Mouse (Mus musculus) CH12.LX (cell line): ENCODE measurements around the gene Trim71. TPM values are rescaled to one million over a fixed set of nuclear protein-coding genes. Genes with fewer than 3 reads are reported as not detected.

Experiments
- DNase-seq: peaks from one replicate; pipeline ENCODE4 v3.0.0-alpha.2; 2013; ENCODE audit errors: extremely low read depth
- H3K27ac ChIP-seq: 2 replicates; pipeline ENCODE4 v1.5.1; 2012; ENCODE audit warnings: low read depth, mild to moderate bottlenecking, control low read depth, moderate library complexity; ENCODE audit not compliant: insufficient read depth
- H3K27me3 ChIP-seq: replicated peaks from 2 replicates; pipeline ENCODE3; 2012; ENCODE audit warnings: inconsistent platforms
- H3K36me3 ChIP-seq, 2 experiments: replicated peaks in 1 of 2; 2 replicates each; pipeline versions ENCODE3 to v1.6.1; 2012; ENCODE audit warnings: inconsistent platforms in 1 of 2, low read length in 1 of 2, mild to moderate bottlenecking in 1 of 2, mixed read lengths in 1 of 2, moderate library complexity in 1 of 2; ENCODE audit not compliant: control insufficient read depth in 1 of 2, insufficient read depth in 1 of 2
- H3K4me1 ChIP-seq, 2 experiments: 2 replicates each; pipeline ENCODE4 v1.6.1; 2012; ENCODE audit warnings: inconsistent platforms in 1 of 2, moderate library complexity in 1 of 2; ENCODE audit not compliant: insufficient read depth in 2 of 2, control insufficient read depth in 1 of 2
- H3K4me2 ChIP-seq: 2 replicates; pipeline ENCODE4 v1.6.1; 2012; ENCODE audit warnings: low read depth, mild to moderate bottlenecking, control low read depth; ENCODE audit not compliant: poor library complexity, insufficient read depth, severe bottlenecking
- H3K4me3 ChIP-seq, 3 experiments: fragments of 150-350 bp in 1 of 3; sonication (generic) in 1 of 3; replicated peaks in 1 of 3; 2 replicates each; pipeline versions ENCODE3 to v1.5.1; 2011 to 2012; ENCODE audit warnings: low read depth in 2 of 3, low read length in 2 of 3, mild to moderate bottlenecking in 2 of 3, moderate library complexity in 2 of 3, control low read depth in 1 of 3, improper control_type of control experiment in 1 of 3, inconsistent platforms in 1 of 3, mixed read lengths in 1 of 3; ENCODE audit not compliant: poor library complexity in 1 of 3
- H3K79me2 ChIP-seq: replicated peaks from 2 replicates; pipeline ENCODE4 v1.6.1; 2012; ENCODE audit warnings: mild to moderate bottlenecking, moderate library complexity; ENCODE audit not compliant: control insufficient read depth, poor library complexity, insufficient read depth, severe bottlenecking; ENCODE audit errors: extremely low read depth
- H3K9ac ChIP-seq: 2 replicates; pipeline ENCODE4 v1.6.1; 2012; ENCODE audit warnings: low read depth, mild to moderate bottlenecking, control low read depth, moderate library complexity; ENCODE audit not compliant: insufficient read depth
- H3K9me3 ChIP-seq: replicated peaks from 2 replicates; pipeline ENCODE3; 2012; ENCODE audit warnings: low read length, inconsistent platforms, mixed read lengths
- CTCF ChIP-seq, 2 experiments: IDR thresholded peaks in 1 of 2; conservative IDR thresholded peaks in 1 of 2; 2 replicates each; pipeline ENCODE4 v1.5.1; 2011 to 2012; ENCODE audit warnings: low read depth in 2 of 2, low read length in 2 of 2, improper control_type of control experiment in 1 of 2, inconsistent platforms in 1 of 2, mild to moderate bottlenecking in 1 of 2, moderate library complexity in 1 of 2
- E2F4 ChIP-seq: IDR thresholded peaks from 2 replicates; pipeline ENCODE4 v1.6.1; 2011; ENCODE audit warnings: low read depth, low read length, improper control_type of control experiment; ENCODE audit not compliant: insufficient replicate concordance
- ELF1 ChIP-seq: IDR thresholded peaks from 2 replicates; pipeline ENCODE4 v1.6.1; 2014; ENCODE audit warnings: low read depth, mild to moderate bottlenecking, inconsistent platforms, low read length, improper control_type of control experiment
- HCFC1 ChIP-seq: IDR thresholded peaks from 2 replicates; pipeline ENCODE4 v1.6.1; 2012; ENCODE audit warnings: low read depth, mild to moderate bottlenecking, inconsistent platforms, low read length, improper control_type of control experiment
- JUN ChIP-seq: IDR thresholded peaks from 2 replicates; pipeline ENCODE4 v1.6.1; 2011; ENCODE audit warnings: low read depth, mild to moderate bottlenecking, low read length, improper control_type of control experiment, moderate library complexity; ENCODE audit not compliant: insufficient read depth
- JUND ChIP-seq: conservative IDR thresholded peaks from 2 replicates; pipeline ENCODE4 v1.6.1; 2011; ENCODE audit warnings: low read depth, low read length, improper control_type of control experiment
- KAT2A ChIP-seq: IDR thresholded peaks from 2 replicates; pipeline ENCODE4 v1.6.1; 2012; ENCODE audit warnings: low read length, improper control_type of control experiment, inconsistent platforms; ENCODE audit not compliant: insufficient replicate concordance
- MAFK ChIP-seq: IDR thresholded peaks from 2 replicates; pipeline ENCODE4 v1.6.1; 2011; ENCODE audit warnings: low read length, improper control_type of control experiment; ENCODE audit not compliant: insufficient replicate concordance
- MEF2A ChIP-seq: IDR thresholded peaks from 2 replicates; pipeline ENCODE4 v1.6.1; 2014; ENCODE audit warnings: low read depth, mild to moderate bottlenecking, inconsistent platforms, low read length, improper control_type of control experiment, borderline replicate concordance
- NELFE ChIP-seq: IDR thresholded peaks from 2 replicates; pipeline ENCODE4 v1.6.1; 2011; ENCODE audit warnings: low read depth, low read length, improper control_type of control experiment
- NRF1 ChIP-seq: IDR thresholded peaks from 2 replicates; pipeline ENCODE4 v1.6.1; 2014; ENCODE audit warnings: low read depth, mild to moderate bottlenecking, inconsistent platforms, low read length, improper control_type of control experiment, moderate library complexity
- PAX5 ChIP-seq: IDR thresholded peaks from 2 replicates; pipeline ENCODE4 v1.6.1; 2012; ENCODE audit warnings: low read length, inconsistent platforms, mixed read lengths
- POLR2A ChIP-seq: IDR thresholded peaks from 2 replicates; pipeline ENCODE4 v1.6.1; 2011; ENCODE audit warnings: low read depth, mild to moderate bottlenecking, improper control_type of control experiment, low read length
- POLR2AphosphoS2 ChIP-seq: IDR thresholded peaks from 2 replicates; pipeline ENCODE4 v1.6.1; 2011; ENCODE audit warnings: low read depth, low read length, improper control_type of control experiment
- TBP ChIP-seq: conservative IDR thresholded peaks from 2 replicates; pipeline ENCODE4 v1.6.1; 2011; ENCODE audit warnings: low read depth, low read length, improper control_type of control experiment
- UBTF ChIP-seq: IDR thresholded peaks from 2 replicates; pipeline ENCODE4 v1.6.1; 2012; ENCODE audit warnings: low read depth, mild to moderate bottlenecking, inconsistent platforms, low read length, improper control_type of control experiment, moderate library complexity
- USF2 ChIP-seq: conservative IDR thresholded peaks from 2 replicates; pipeline ENCODE4 v1.6.1; 2011; ENCODE audit warnings: low read depth, low read length, improper control_type of control experiment
- ZMIZ1 ChIP-seq: IDR thresholded peaks from 2 replicates; pipeline ENCODE4 v1.6.1; 2012; ENCODE audit warnings: low read depth, mild to moderate bottlenecking, inconsistent platforms, low read length, improper control_type of control experiment
- ZNF384 ChIP-seq: IDR thresholded peaks from 2 replicates; pipeline ENCODE4 v1.6.1; 2012; ENCODE audit warnings: low read depth, low read length, improper control_type of control experiment, inconsistent platforms
- dilution Hi-C: fragments of 300-500 bp; cut with MboI; formaldehyde crosslinking; loops from 2 replicates; pipeline ENCODE4 v1.14.3; 2020; ENCODE audit warnings: low sequenced_read_pairs; ENCODE audit not compliant: extremely low pct_unique_long_range_greater_than_20kb, extremely low pct_ligation_motif_present
- in situ Hi-C: fragments of 300-500 bp; cut with MboI; formaldehyde crosslinking; loops from 3 replicates; pipeline ENCODE4 v1.14.3; 2019; ENCODE audit warnings: low sequenced_read_pairs, low pct_ligation_motif_present, low pct_unique_long_range_greater_than_20kb, mixed read lengths
- polyA plus RNA-seq: library from polyadenylated mRNA; unstranded; fragments of >175 nt; gene quantifications from 2 replicates; pipeline ENCODE4 v1.2.1, GENCODE M21; 2012; ENCODE audit warnings: low read depth; ENCODE audit not compliant: insufficient read length
- total RNA-seq, 2 experiments: library from RNA; depleted of rRNA; stranded (reverse); fragments of 300-350 nt in 1 of 2; fragments of >200 nt in 1 of 2; gene quantifications; 2 replicates each; pipeline ENCODE4 v1.2.3; 2012 to 2014

Trim71 gene
- total and polyA plus RNA-seq, 3 experiments = under 0.01 TPM; not detected in 2

DNA sequence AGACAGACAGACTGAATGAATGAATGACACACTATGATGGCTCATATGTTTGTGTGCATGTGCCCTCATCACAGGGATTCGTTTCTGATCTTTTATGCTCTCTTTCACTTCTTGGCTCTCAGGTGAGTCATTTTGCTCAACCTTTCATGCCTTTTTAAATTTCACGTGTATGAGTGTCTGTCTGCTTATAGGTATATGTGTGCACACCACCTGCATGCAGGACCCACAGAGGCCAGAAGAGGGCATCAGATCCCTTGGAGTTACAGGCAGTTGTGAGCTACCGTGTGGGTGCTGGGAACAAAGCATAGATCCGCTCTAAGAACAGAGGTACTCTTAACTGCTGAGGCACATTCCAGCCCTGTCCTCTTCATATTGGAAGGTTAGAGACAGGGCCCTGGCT lies 95.5 kb downstream of the Trim71 start:
- Histone ChIP-seq H3K4me2 (no peak overlapping the region), H3K4me3 (no peak overlapping the region), H3K9ac (no peak overlapping the region), H3K27ac (no peak overlapping the region), H3K4me1 (peaks cover 29 to 73% of the 10 kb centered on the region in 2 experiments), H3K36me3 (peaks cover 23 to 81% of the 10 kb centered on the region in 2 experiments), H3K79me2 (no peaks in the 10 kb centered on the region), H3K27me3 (no peaks in the 10 kb centered on the region), H3K9me3 (peaks cover 10% of the 10 kb centered on the region)
- TF ChIP-seq JUN (no peak), CTCF (conservative IDR thresholded peaks at IDR 0.05 in 1 of 2, IDR thresholded peaks at IDR 0.05 in 1 of 2; ENCODE audit: low read depth in 2 of 2, low read length in 2 of 2) (peak in 1 of 2 experiments; percentile 30; a peak in 1 of 4 replicates), USF2 (no peak)
- in situ Hi-C loops = no loop called here
- no peak for DNase-seq
- dilution Hi-C loops = no loop called here

DNA sequence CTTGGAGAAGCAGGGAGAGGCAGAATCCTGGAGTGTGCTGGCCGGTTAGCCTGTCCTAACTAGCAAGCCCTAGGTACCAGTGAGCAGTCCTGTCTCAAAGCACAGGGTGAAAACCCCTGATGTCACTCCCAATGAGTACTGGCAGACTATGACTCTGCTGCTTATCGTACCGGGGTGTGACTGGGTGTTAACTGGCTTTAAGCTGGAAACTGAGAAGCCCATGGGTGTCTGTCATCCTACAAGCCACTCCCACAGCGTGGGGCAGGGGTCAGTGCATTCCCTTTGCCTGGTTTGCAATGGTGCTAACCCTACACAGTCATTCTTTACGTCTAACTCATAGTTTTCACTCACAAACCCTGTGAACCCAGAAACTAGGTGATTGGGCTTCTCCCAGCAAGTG lies 96.0 kb downstream of the Trim71 start:
- Histone ChIP-seq H3K9me3 (peaks cover 10% of the 10 kb centered on the region), H3K36me3 (peaks cover 22 to 79% of the 10 kb centered on the region in 2 experiments), H3K27ac (no peak overlapping the region), H3K4me1 (peaks cover 29 to 74% of the 10 kb centered on the region in 2 experiments), H3K79me2 (no peaks in the 10 kb centered on the region), H3K27me3 (no peaks in the 10 kb centered on the region), H3K9ac (no peak overlapping the region), H3K4me2 (no peak overlapping the region), H3K4me3 (no peak overlapping the region)
- in situ Hi-C loops = no loop called here
- no peak for DNase-seq
- TF ChIP-seq POLR2A (no peak), USF2 (no peak), KAT2A (no peak), CTCF (conservative IDR thresholded peaks at IDR 0.05 in 1 of 2, IDR thresholded peaks at IDR 0.05 in 1 of 2; ENCODE audit: low read depth in 2 of 2, low read length in 2 of 2) (no peak), HCFC1 (no peak), ZMIZ1 (no peak), MAFK (no peak), JUN (no peak), POLR2AphosphoS2 (no peak), PAX5 (no peak), UBTF (no peak), E2F4 (no peak), MEF2A (no peak), ELF1 (no peak), JUND (no peak), ZNF384 (no peak), NELFE (no peak), TBP (no peak), NRF1 (no peak)
- dilution Hi-C loops = no loop called here
